Mouse (Mus musculus): Measurements from ENCODE around the gene Pafah2. TPM values are rescaled to one million over a fixed set of nuclear protein-coding genes. Genes with fewer than 3 reads are reported as not detected.

Pafah2 gene
- polyA plus RNA-seq, 1 experiment: 96.9 TPM

DNA sequence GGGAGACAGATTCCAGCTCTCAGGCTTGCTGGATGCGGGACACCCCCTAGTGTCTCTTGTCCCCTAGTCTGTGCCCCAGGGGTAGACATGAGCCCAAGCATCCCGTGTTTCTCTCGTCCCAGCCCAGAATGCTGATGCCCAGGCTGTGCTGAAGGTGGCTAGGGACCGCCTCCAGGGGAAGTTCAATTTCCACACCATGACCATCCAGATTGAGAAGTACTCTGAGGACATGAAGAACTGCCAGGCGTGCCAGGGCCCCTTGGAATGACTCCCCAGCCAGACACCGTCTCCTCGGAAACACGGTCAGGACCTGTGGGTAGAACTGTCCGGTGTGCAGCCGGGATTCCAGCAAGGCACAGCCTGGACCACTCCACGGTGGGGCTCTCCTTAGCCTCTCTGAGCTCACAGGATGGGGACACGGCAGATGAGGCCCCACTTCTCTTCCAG, 43.8 kb upstream of the Pafah2 start:
- no peak overlapping the region for H3K27ac ChIP-seq (ENCODE audit: insufficient read depth, low read depth, low read length)
- H3K4me3 ChIP-seq (ENCODE audit: insufficient read depth, low read depth, low read length): no peak overlapping the region
- H3K36me3 ChIP-seq (ENCODE audit: control insufficient read depth, insufficient read depth, low read length): no peaks in the 10 kb centered on the region
- TF ChIP-seq POLR2A (IDR thresholded peaks at IDR 0.05; ENCODE audit: low read depth, low read length) (no peak), CTCF (conservative IDR thresholded peaks at IDR 0.05; ENCODE audit: insufficient read depth, insufficient read length, low read depth, low read length) (no peak)
- DNase-seq: no peak
- 64% methylated on average over 12 of the region's 12 CpGs for WGBS
- H3K27me3 ChIP-seq (replicated peaks; ENCODE audit: control insufficient read depth, insufficient read depth, low read length): no peaks in the 10 kb centered on the region
- peaks cover 29% of the 10 kb centered on the region for H3K4me1 ChIP-seq (ENCODE audit: control insufficient read depth, insufficient read depth, low read length)

- Histone ChIP-seq H3K4me3 (ENCODE audit: insufficient read depth, low read depth, low read length) (no peak overlapping the region), H3K27ac (ENCODE audit: insufficient read depth, low read depth, low read length) (no peak overlapping the region), H3K36me3 (ENCODE audit: control insufficient read depth, insufficient read depth, low read length) (no peaks in the 10 kb centered on the region), H3K27me3 (replicated peaks; ENCODE audit: control insufficient read depth, insufficient read depth, low read length) (no peaks in the 10 kb centered on the region), H3K4me1 (ENCODE audit: control insufficient read depth, insufficient read depth, low read length) (peaks cover 35% of the 10 kb centered on the region)
- 77% methylated on average over 7 of the region's 7 CpGs for WGBS
- DNase-seq: no peak
- no peak for TF ChIP-seq CTCF (conservative IDR thresholded peaks at IDR 0.05; ENCODE audit: insufficient read depth, insufficient read length, low read depth, low read length)
- no peak for TF ChIP-seq POLR2A (IDR thresholded peaks at IDR 0.05; ENCODE audit: low read depth, low read length)
Measured at GRCm38 (mm10) chr4:134352929-134353328, 43.2 kb upstream of the Pafah2 start.

GRCm38 (mm10) chr4:134353527-134354409, 42.4 kb upstream of the Pafah2 start:
- Histone ChIP-seq H3K36me3 (ENCODE audit: control insufficient read depth, insufficient read depth, low read length) (no peaks in the 10 kb centered on the region), H3K27ac (ENCODE audit: insufficient read depth, low read depth, low read length) (no peak overlapping the region), H3K4me1 (ENCODE audit: control insufficient read depth, insufficient read depth, low read length) (peaks cover 35% of the 10 kb centered on the region), H3K4me3 (ENCODE audit: insufficient read depth, low read depth, low read length) (no peak overlapping the region), H3K27me3 (replicated peaks; ENCODE audit: control insufficient read depth, insufficient read depth, low read length) (no peaks in the 10 kb centered on the region)
- WGBS: 56% methylated on average over 5 of the region's 5 CpGs
- DNase-seq: peak; percentile 73
- no peak for TF ChIP-seq CTCF (conservative IDR thresholded peaks at IDR 0.05; ENCODE audit: insufficient read depth, insufficient read length, low read depth, low read length)
- TF ChIP-seq POLR2A (IDR thresholded peaks at IDR 0.05; ENCODE audit: low read depth, low read length): no peak

GRCm38 (mm10) chr4:134355841-134356452, 40.2 kb upstream of the Pafah2 start:
- no peak overlapping the region for H3K4me3 ChIP-seq (ENCODE audit: insufficient read depth, low read depth, low read length)
- no peaks in the 10 kb centered on the region for H3K27me3 ChIP-seq (replicated peaks; ENCODE audit: control insufficient read depth, insufficient read depth, low read length)
- TF ChIP-seq CTCF (conservative IDR thresholded peaks at IDR 0.05; ENCODE audit: insufficient read depth, insufficient read length, low read depth, low read length): no peak
- TF ChIP-seq POLR2A (IDR thresholded peaks at IDR 0.05; ENCODE audit: low read depth, low read length): no peak
- DNase-seq: peak; percentile 95
- H3K4me1 ChIP-seq (ENCODE audit: control insufficient read depth, insufficient read depth, low read length): peaks cover 35% of the 10 kb centered on the region
- H3K27ac ChIP-seq (ENCODE audit: insufficient read depth, low read depth, low read length): peak overlapping the region; percentile 75
- H3K36me3 ChIP-seq (ENCODE audit: control insufficient read depth, insufficient read depth, low read length): no peaks in the 10 kb centered on the region
- 17% methylated on average over 16 of the region's 16 CpGs for WGBS

- Histone ChIP-seq H3K36me3 (ENCODE audit: control insufficient read depth, insufficient read depth, low read length) (no peaks in the 10 kb centered on the region), H3K4me3 (ENCODE audit: insufficient read depth, low read depth, low read length) (no peak overlapping the region), H3K4me1 (ENCODE audit: control insufficient read depth, insufficient read depth, low read length) (peaks cover 29% of the 10 kb centered on the region), H3K27ac (ENCODE audit: insufficient read depth, low read depth, low read length) (peak overlapping the region; percentile 62), H3K27me3 (replicated peaks; ENCODE audit: control insufficient read depth, insufficient read depth, low read length) (no peaks in the 10 kb centered on the region)
- peak; percentile 90 for DNase-seq
- 12% methylated on average over 22 of the region's 22 CpGs for WGBS
- peak; percentile 84 for TF ChIP-seq CTCF (conservative IDR thresholded peaks at IDR 0.05; ENCODE audit: insufficient read depth, insufficient read length, low read depth, low read length)
- TF ChIP-seq POLR2A (IDR thresholded peaks at IDR 0.05; ENCODE audit: low read depth, low read length): no peak
Measured at GRCm38 (mm10) chr4:134356591-134357460, 39.3 kb upstream of the Pafah2 start.

- Histone ChIP-seq H3K4me1 (ENCODE audit: control insufficient read depth, insufficient read depth, low read length) (peaks cover 29% of the 10 kb centered on the region), H3K27ac (ENCODE audit: insufficient read depth, low read depth, low read length) (peak overlapping the region; percentile 54; the same call in 1 of the 2 replicates), H3K36me3 (ENCODE audit: control insufficient read depth, insufficient read depth, low read length) (no peaks in the 10 kb centered on the region), H3K27me3 (replicated peaks; ENCODE audit: control insufficient read depth, insufficient read depth, low read length) (no peaks in the 10 kb centered on the region), H3K4me3 (ENCODE audit: insufficient read depth, low read depth, low read length) (no peak overlapping the region)
- no peak for TF ChIP-seq CTCF (conservative IDR thresholded peaks at IDR 0.05; ENCODE audit: insufficient read depth, insufficient read length, low read depth, low read length)
- peak; percentile 71 for DNase-seq
- 31% methylated on average over 17 of the region's 17 CpGs for WGBS
Measured at GRCm38 (mm10) chr4:134357461-134357771, 38.7 kb upstream of the Pafah2 start.

All from kidney, adult 2 months (tissue).